Mouse (Mus musculus) left cerebral cortex, adult 2 months (tissue): ENCODE results near the gene Olfr631. TPM values are rescaled to one million over a fixed set of nuclear protein-coding genes. Genes with fewer than 3 reads are reported as not detected.
"Not testable (repeated sequence)": the region's sequence is repeated elsewhere in the genome, so short reads cannot be mapped to it uniquely, and the experiment has no call there.

ENCODE experiments used
- DNase-seq, 2 experiments: peaks; one replicate each; pipeline ENCODE4 v3.0.0; 2021 to 2022; ENCODE audit warnings: low spot score in 2 of 2, mixed read lengths in 1 of 2; ENCODE audit errors: extremely low spot score in 1 of 2
- H3K27ac ChIP-seq: fragments of 200-600 bp; 2 replicates; pipeline ENCODE4 v1.8.1; 2022
- H3K4me3 ChIP-seq: fragments of 200-600 bp; 2 replicates; pipeline ENCODE4 v1.8.1; 2022
- CTCF ChIP-seq: fragments of 200-600 bp; IDR thresholded peaks from 2 replicates; pipeline ENCODE4 v1.8.1; 2022; ENCODE audit warnings: antibody characterized with exemption, mild to moderate bottlenecking, moderate library complexity
- intact Hi-C: fragments of 180-260 bp; cut with DNase I; formaldehyde crosslinking; loops from one replicate; pipeline ENCODE4 v1.15.1; 2025
- long read RNA-seq, 2 experiments: library from polyadenylated mRNA; stranded (forward); transcript quantifications; one replicate each; pipeline ENCODE4 v2.0.0; 2021; ENCODE audit warnings: borderline mapping rate in 2 of 2
- total RNA-seq, 2 experiments: library from RNA; stranded (reverse); gene quantifications; 2 replicates each; pipeline ENCODE4 v1.2.3; 2021

Gene Olfr631
- total RNA-seq: not detected
- long read RNA-seq, experiment 1: 0 reads
- long read RNA-seq, experiment 2: 0 reads

- no peak for DNase-seq
- intact Hi-C loops: no loop called here
- no peak for TF ChIP-seq CTCF
- Histone ChIP-seq H3K27ac (no peak within 1 kb of the TSS), H3K4me3 (no peak within 1 kb of the TSS)
Measured at GRCm38 (mm10) chr7:103928525-103928924, at the start of gene Olfr631. Olfr631 (plus strand) TSS chr7:103928825.

GRCm38 (mm10) chr7:103886152-103886551 is 42.5 kb upstream of the Olfr631 start, which contains the start of gene Olfr66:
Olfr66 (minus strand) TSS chr7:103886252.
- no peak within 1 kb of the TSS for H3K4me3 ChIP-seq
- H3K27ac ChIP-seq: no peak within 1 kb of the TSS
- intact Hi-C loops: no loop called here
- DNase-seq: no peak
- TF ChIP-seq CTCF: no peak

GRCm38 (mm10) chr7:103894385-103894784 is 34.2 kb upstream of the Olfr631 start, which contains the start of gene Olfr64:
Olfr64 (minus strand) TSS chr7:103894485.
- TF ChIP-seq CTCF: no peak
- intact Hi-C loops: no loop called here
- DNase-seq: no peak

GRCm38 (mm10) chr7:103903187-103903586 is 25.4 kb upstream of the Olfr631 start, which contains the start of gene Olfr65:
Olfr65 (plus strand) TSS chr7:103903487.
- intact Hi-C loops: no loop called here
- no peak for TF ChIP-seq CTCF
- DNase-seq: no peak
- no peak within 1 kb of the TSS for H3K27ac ChIP-seq
- H3K4me3 ChIP-seq: no peak within 1 kb of the TSS

More at GRCm38 (mm10) chr7:103894385-103894784, 34.2 kb upstream of the Olfr631 start, which contains the start of gene Olfr64:
- Histone ChIP-seq H3K4me3 (no peak within 1 kb of the TSS), H3K27ac (no peak within 1 kb of the TSS)

- intact Hi-C loops: no loop called here
- DNase-seq: no peak
- H3K27ac ChIP-seq: no peak overlapping the region
- no peak for TF ChIP-seq CTCF
- H3K4me3 ChIP-seq: no peak overlapping the region
Measured at GRCm38 (mm10) chr7:103910047-103910446, 18.6 kb upstream of the Olfr631 start.

GRCm38 (mm10) chr7:103912969-103913511 is 15.6 kb upstream of the Olfr631 start:
- TF ChIP-seq CTCF: no peak; the same call in 1 of the 2 replicates
- Histone ChIP-seq H3K27ac (no peak overlapping the region), H3K4me3 (no peak overlapping the region)
- intact Hi-C loops: no loop called here
- no peak for DNase-seq

- intact Hi-C loops: no loop called here
- H3K4me3 ChIP-seq: no peak overlapping the region
Measured at GRCm38 (mm10) chr7:103915338-103915737, 13.3 kb upstream of the Olfr631 start.

GRCm38 (mm10) chr7:103934264-103934663 is 5.6 kb downstream of the Olfr631 start, which contains the start of gene Olfr632:
Olfr632 (plus strand) TSS chr7:103934347.
- intact Hi-C loops: no loop called here
- Histone ChIP-seq H3K27ac (no peak within 1 kb of the TSS), H3K4me3 (no peak within 1 kb of the TSS)
- DNase-seq: no peak
- no peak for TF ChIP-seq CTCF

More at GRCm38 (mm10) chr7:103915338-103915737, 13.3 kb upstream of the Olfr631 start:
- no peak for TF ChIP-seq CTCF
- no peak for DNase-seq
- no peak overlapping the region for H3K27ac ChIP-seq

- peak; percentile 54 for TF ChIP-seq CTCF
- intact Hi-C loops: loop anchor here (2.0 kb wide), 1 partner anchor 1430 kb away; no protein-coding TSS in a partner anchor
- Histone ChIP-seq H3K27ac (no peak overlapping the region), H3K4me3 (no peak overlapping the region)
- DNase-seq: peak in 1 of 2 experiments; percentile 13
Measured at GRCm38 (mm10) chr7:103942730-103943129, 14.1 kb downstream of the Olfr631 start.

- TF ChIP-seq CTCF: no peak
- no peak within 1 kb of the TSS for H3K4me3 ChIP-seq
- intact Hi-C loops: no loop called here
- no peak for DNase-seq
- H3K27ac ChIP-seq: no peak within 1 kb of the TSS
Measured at GRCm38 (mm10) chr7:103944137-103944536, 15.5 kb downstream of the Olfr631 start, which contains the start of gene Olfr633. Olfr633 (plus strand) TSS chr7:103944437.

GRCm38 (mm10) chr7:103966873-103967272 is 38.2 kb downstream of the Olfr631 start:
- H3K4me3 ChIP-seq, DNase-seq, intact Hi-C loops, H3K27ac ChIP-seq: not testable (repeated sequence)

GRCm38 (mm10) chr7:103970852-103971251 is 42.2 kb downstream of the Olfr631 start, which contains the start of gene Olfr635:
Olfr635 (plus strand) TSS chr7:103971152.
- Histone ChIP-seq H3K4me3 (no peak within 1 kb of the TSS), H3K27ac (no peak within 1 kb of the TSS)
- TF ChIP-seq CTCF: no peak
- DNase-seq: no peak
- intact Hi-C loops: no loop called here

GRCm38 (mm10) chr7:103971782-103972181 is 43.2 kb downstream of the Olfr631 start:
- intact Hi-C loops: no loop called here
- TF ChIP-seq CTCF: no peak

More at GRCm38 (mm10) chr7:103971782-103972181, 43.2 kb downstream of the Olfr631 start:
- no peak for DNase-seq
- Histone ChIP-seq H3K27ac (no peak overlapping the region), H3K4me3 (no peak overlapping the region)

Other genes starting within 250 kb of the Olfr631 start
- not detected for gene Olfr625-ps1, start 246.1 kb upstream of the Olfr631 start, total RNA-seq
- not detected for gene Olfr243, start 214.2 kb upstream of the Olfr631 start, total RNA-seq
- gene Olfr628, start 198.5 kb upstream of the Olfr631 start, total RNA-seq: not detected
- gene Olfr629, start 183.9 kb upstream of the Olfr631 start, total RNA-seq: not detected
- not detected for gene Olfr630, start 171.5 kb upstream of the Olfr631 start, total RNA-seq
- not detected for gene Olfr69, start 157.2 kb upstream of the Olfr631 start, total RNA-seq
- gene Olfr68, start 149.1 kb upstream of the Olfr631 start, total RNA-seq: not detected
- gene Olfr67, start 137.0 kb upstream of the Olfr631 start, total RNA-seq: not detected
- gene Hbb-bt, start 114.8 kb upstream of the Olfr631 start, total RNA-seq: 10 to 100 TPM; 29.5 to 36.6 TPM
- 100 to 1,000 TPM; 305 to 339 TPM for gene Hbb-bs, start 100.7 kb upstream of the Olfr631 start, total RNA-seq
- not detected for gene Hbb-bh2, start 88.3 kb upstream of the Olfr631 start, total RNA-seq
- not detected for gene Hbb-bh1, start 85.7 kb upstream of the Olfr631 start, total RNA-seq
- not detected for gene Hbb-y, start 75.6 kb upstream of the Olfr631 start, total RNA-seq
- not detected for gene Olfr66, start 42.6 kb upstream of the Olfr631 start, total RNA-seq
- not detected for gene Olfr64, start 34.3 kb upstream of the Olfr631 start, total RNA-seq
- gene Olfr65, start 25.3 kb upstream of the Olfr631 start, total RNA-seq: not detected
- not detected for gene Olfr632, start 5.5 kb downstream of the Olfr631 start, total RNA-seq
- not detected for gene Olfr633, start 15.6 kb downstream of the Olfr631 start, total RNA-seq
- under 1 TPM; 0.05 to 0.09 TPM for gene Olfr635, start 42.3 kb downstream of the Olfr631 start, total RNA-seq
- not detected for gene Olfr638, start 69.9 kb downstream of the Olfr631 start, total RNA-seq
- under 1 TPM; 0.07 to 0.19 TPM for gene Olfr639, start 88.5 kb downstream of the Olfr631 start, total RNA-seq
- gene Olfr640, start 96.7 kb downstream of the Olfr631 start, total RNA-seq: not detected
- not detected for gene Olfr641, start 106.6 kb downstream of the Olfr631 start, total RNA-seq
- not detected for gene Olfr642, start 123.8 kb downstream of the Olfr631 start, total RNA-seq
- not detected for gene 4930516K23Rik, start 132.6 kb downstream of the Olfr631 start, total RNA-seq
- not detected for gene Olfr644, start 143.0 kb downstream of the Olfr631 start, total RNA-seq
- not detected for gene Olfr645, start 156.6 kb downstream of the Olfr631 start, total RNA-seq
- not detected for gene Olfr646, start 176.0 kb downstream of the Olfr631 start, total RNA-seq
- gene Ubqln5, start 201.0 kb downstream of the Olfr631 start, total RNA-seq: not detected
- gene Olfr643, start 208.6 kb downstream of the Olfr631 start, total RNA-seq: not detected
- not detected for gene Ubqln3, start 214.5 kb downstream of the Olfr631 start, total RNA-seq
- gene Ubqlnl, start 221.7 kb downstream of the Olfr631 start, total RNA-seq: not detected
- not detected for gene Olfm5, start 236.0 kb downstream of the Olfr631 start, total RNA-seq